Mouse (Mus musculus) forebrain, embryonic 16.5 days (tissue): ENCODE data around the gene Cyba. TPM values are rescaled to one million over a fixed set of nuclear protein-coding genes. Genes with fewer than 3 reads are reported as not detected.

Source experiments
- ATAC-seq: fragments of 200-750 bp; cut with Nextera tagmentation; 2 replicates; pipeline ENCODE4 v1.8.0; 2017; ENCODE audit warnings: mild to moderate bottlenecking, moderate library complexity
- H3K27ac ChIP-seq: fragments of 300-500 bp; sonication (generic); 2 replicates; pipeline ENCODE4 v1.5.1; 2014; ENCODE audit warnings: low read length, control low read depth
- H3K27me3 ChIP-seq: fragments of 300-500 bp; sonication (generic); replicated peaks from 2 replicates; pipeline ENCODE4 v1.6.1; 2014; ENCODE audit warnings: low read length; ENCODE audit not compliant: control insufficient read depth, insufficient read depth
- H3K36me3 ChIP-seq: fragments of 300-500 bp; sonication (generic); 2 replicates; pipeline ENCODE4 v1.6.1; 2014; ENCODE audit not compliant: control insufficient read depth, insufficient read depth
- H3K4me1 ChIP-seq: fragments of 300-500 bp; sonication (generic); replicated peaks from 2 replicates; pipeline ENCODE4 v1.6.1; 2014; ENCODE audit warnings: low read length; ENCODE audit not compliant: control insufficient read depth, insufficient read depth
- H3K4me2 ChIP-seq: fragments of 300-500 bp; sonication (generic); 2 replicates; pipeline ENCODE4 v1.6.1; 2014; ENCODE audit warnings: mild to moderate bottlenecking, low read length, control low read depth
- H3K4me3 ChIP-seq: fragments of 300-500 bp; sonication (generic); replicated peaks from 2 replicates; pipeline ENCODE4 v1.5.1; 2014; ENCODE audit warnings: mild to moderate bottlenecking, low read length, control low read depth
- H3K9ac ChIP-seq: fragments of 300-500 bp; sonication (generic); replicated peaks from 2 replicates; pipeline ENCODE4 v1.6.1; 2014; ENCODE audit warnings: low read depth, low read length, control low read depth
- H3K9me3 ChIP-seq: fragments of 300-500 bp; sonication (generic); 2 replicates; pipeline ENCODE4 v1.6.1; 2016; ENCODE audit warnings: low read length; ENCODE audit not compliant: control insufficient read depth
- WGBS: fragments of 180-500 bp; shearing (Covaris S2); extraction: QIAGEN DNeasy Blood & Tissue Kit; methylation state at CpG from one replicate; pipeline ENCODE4 v1.1.7; 2014; 5-methylcytosine and 5-hydroxymethylcytosine counted together
- polyA plus RNA-seq: library from polyadenylated mRNA; unstranded; fragments of >200 nt; fragmentation: Nextera tagmentation; extraction: Ambion mirVana; gene quantifications from 2 replicates; pipeline ENCODE4 v1.2.1, GENCODE M21; 2015

Cyba gene
- polyA plus RNA-seq, 1 experiment from 2014 or later, result 25.1 TPM

- H3K36me3 ChIP-seq, result peaks cover 59% of the 10 kb centered on the region
- no peak overlapping the region for H3K9ac ChIP-seq
- no peaks in the 10 kb centered on the region for H3K4me1 ChIP-seq
- WGBS, result 87% methylated on average over 9 of the region's 9 CpGs
- H3K27me3 ChIP-seq, result no peaks in the 10 kb centered on the region
- no peak overlapping the region for H3K4me3 ChIP-seq
- no peak overlapping the region for H3K27ac ChIP-seq
- no peaks in the 10 kb centered on the region for H3K9me3 ChIP-seq
- H3K4me2 ChIP-seq, result no peak overlapping the region
- no peak for ATAC-seq
These were observed 18.4 kb downstream of the Cyba start for GRCm38 (mm10) chr8:122414311-122414710.

- H3K4me2 ChIP-seq, result no peak overlapping the region
- no peaks in the 10 kb centered on the region for H3K9me3 ChIP-seq
- no peaks in the 10 kb centered on the region for H3K27me3 ChIP-seq
- no peak overlapping the region for H3K9ac ChIP-seq
- no peak for ATAC-seq
- H3K27ac ChIP-seq, result no peak overlapping the region
- WGBS, result 94% methylated on average over 7 of the region's 7 CpGs
- H3K36me3 ChIP-seq, result peaks cover 62% of the 10 kb centered on the region
- H3K4me1 ChIP-seq, result no peaks in the 10 kb centered on the region
- no peak overlapping the region for H3K4me3 ChIP-seq
These were observed 25.1 kb downstream of the Cyba start for GRCm38 (mm10) chr8:122407678-122408077.

- Histone ChIP-seq H3K9me3 (no peaks in the 10 kb centered on the region), H3K27me3 (no peaks in the 10 kb centered on the region), H3K4me2 (no peak overlapping the region), H3K27ac (no peak overlapping the region), H3K4me1 (no peaks in the 10 kb centered on the region), H3K9ac (no peak overlapping the region), H3K36me3 (peaks cover 62% of the 10 kb centered on the region), H3K4me3 (no peak overlapping the region)
- ATAC-seq, result no peak
- WGBS, result 92% methylated on average over 9 of the region's 9 CpGs
These were observed 27.5 kb downstream of the Cyba start for GRCm38 (mm10) chr8:122405146-122405805.

- no peak overlapping the region for H3K4me2 ChIP-seq
- no peak overlapping the region for H3K9ac ChIP-seq
- WGBS, result 95% methylated on average over 9 of the region's 9 CpGs
- ATAC-seq, result no peak
- no peaks in the 10 kb centered on the region for H3K4me1 ChIP-seq
- H3K27me3 ChIP-seq, result no peaks in the 10 kb centered on the region
- no peaks in the 10 kb centered on the region for H3K9me3 ChIP-seq
- no peak overlapping the region for H3K27ac ChIP-seq
- H3K36me3 ChIP-seq, result peaks cover 31% of the 10 kb centered on the region
- H3K4me3 ChIP-seq, result no peak overlapping the region
These were observed 34.5 kb downstream of the Cyba start for GRCm38 (mm10) chr8:122398186-122398585.

DNA sequence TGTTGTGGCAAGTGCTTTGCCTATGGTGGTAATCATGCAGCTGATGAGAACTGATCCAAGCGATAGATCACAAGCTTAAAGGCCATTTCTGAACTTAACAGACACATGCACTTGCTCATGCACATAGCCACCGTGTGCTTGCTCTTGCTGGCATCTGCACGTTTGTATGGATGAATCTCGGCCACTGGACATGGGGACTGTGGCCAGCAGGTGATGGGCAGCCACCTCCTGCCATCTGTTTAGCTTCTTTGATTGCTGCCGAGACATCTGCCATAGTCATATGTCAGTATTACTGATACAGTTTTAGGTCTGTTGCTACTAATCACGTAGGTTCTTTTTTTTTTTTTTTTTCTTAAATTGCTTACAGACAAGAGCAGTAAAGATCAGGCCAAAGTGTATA lies 37.4 kb downstream of the Cyba start:
- Histone ChIP-seq H3K4me1 (no peaks in the 10 kb centered on the region), H3K9me3 (no peaks in the 10 kb centered on the region), H3K9ac (no peak overlapping the region), H3K36me3 (peaks cover 18% of the 10 kb centered on the region), H3K4me3 (no peak overlapping the region), H3K27ac (no peak overlapping the region), H3K27me3 (no peaks in the 10 kb centered on the region), H3K4me2 (no peak overlapping the region)
- ATAC-seq, result no peak
- 81% methylated on average over 6 of the region's 6 CpGs for WGBS

GRCm38 (mm10) chr8:122393717-122394116 lies 39.0 kb downstream of the Cyba start:
- Histone ChIP-seq H3K9ac (no peak overlapping the region), H3K27me3 (no peaks in the 10 kb centered on the region), H3K27ac (no peak overlapping the region), H3K4me1 (no peaks in the 10 kb centered on the region), H3K36me3 (peaks cover 21% of the 10 kb centered on the region), H3K4me2 (no peak overlapping the region), H3K9me3 (no peaks in the 10 kb centered on the region), H3K4me3 (no peak overlapping the region)
- no peak for ATAC-seq

GRCm38 (mm10) chr8:122390758-122391157 lies 42.0 kb downstream of the Cyba start:
- Histone ChIP-seq H3K9me3 (no peaks in the 10 kb centered on the region), H3K4me3 (no peak overlapping the region), H3K36me3 (peaks cover 29% of the 10 kb centered on the region), H3K9ac (no peak overlapping the region), H3K4me2 (no peak overlapping the region), H3K4me1 (no peaks in the 10 kb centered on the region), H3K27me3 (no peaks in the 10 kb centered on the region), H3K27ac (no peak overlapping the region)
- 91% methylated on average over 3 of the region's 3 CpGs for WGBS
- no peak for ATAC-seq

GRCm38 (mm10) chr8:122389357-122389756 lies 43.4 kb downstream of the Cyba start:
- Histone ChIP-seq H3K4me2 (no peak overlapping the region), H3K27ac (no peak overlapping the region), H3K36me3 (peaks cover 29% of the 10 kb centered on the region), H3K4me3 (no peak overlapping the region), H3K4me1 (no peaks in the 10 kb centered on the region), H3K27me3 (no peaks in the 10 kb centered on the region), H3K9ac (no peak overlapping the region), H3K9me3 (no peaks in the 10 kb centered on the region)
- no peak for ATAC-seq
- 89% methylated on average over 3 of the region's 3 CpGs for WGBS

DNA sequence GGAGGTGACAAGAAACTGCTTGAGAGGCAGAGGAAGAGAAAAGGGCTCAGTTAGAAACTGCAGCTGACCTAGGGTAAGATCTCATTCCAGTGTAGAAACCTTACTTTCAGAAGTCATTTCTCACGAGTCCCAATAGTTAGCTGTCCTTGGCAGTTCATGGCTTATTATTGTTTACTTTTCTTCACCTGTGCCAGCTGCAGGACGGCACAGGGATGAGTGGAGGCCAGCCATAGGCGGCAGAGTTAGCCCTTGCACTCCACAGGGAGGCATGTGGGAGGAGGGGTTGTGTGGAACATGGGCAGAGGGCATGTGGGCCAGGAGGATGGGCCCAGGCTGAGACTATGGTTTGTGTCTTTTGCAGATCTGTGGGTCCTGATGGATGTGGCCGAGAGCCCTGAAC lies 49.7 kb downstream of the Cyba start:
- no peaks in the 10 kb centered on the region for H3K27me3 ChIP-seq
- H3K4me3 ChIP-seq, result no peak overlapping the region
- H3K4me2 ChIP-seq, result no peak overlapping the region
- H3K4me1 ChIP-seq, result peaks cover 11% of the 10 kb centered on the region
- WGBS, result 85% methylated on average over 4 of the region's 4 CpGs
- no peaks in the 10 kb centered on the region for H3K9me3 ChIP-seq
- no peak overlapping the region for H3K9ac ChIP-seq
- H3K36me3 ChIP-seq, result peaks cover 18% of the 10 kb centered on the region
- H3K27ac ChIP-seq, result no peak overlapping the region
- no peak for ATAC-seq
